Mouse (Mus musculus) limb, embryonic 13.5 days (tissue): ENCODE data around the gene Capn13. TPM values are rescaled to one million over a fixed set of nuclear protein-coding genes. Genes with fewer than 3 reads are reported as not detected.
A peak's percentile ranks its signal among the peaks of the same experiment; 100 is the strongest.
"Not testable (repeated sequence)": the region's sequence is repeated elsewhere in the genome, so short reads cannot be mapped to it uniquely, and the experiment has no call there.

Experiments
- ATAC-seq: fragments of 200-750 bp; cut with Nextera tagmentation; 2 replicates; pipeline ENCODE4 v1.8.0; 2017; ENCODE audit warnings: low read depth, moderate number of reproducible peaks, moderate TSS enrichment; ENCODE audit not compliant: low FRiP score
- H3K27ac ChIP-seq: fragments of 300-500 bp; sonication (generic); 2 replicates; pipeline ENCODE4 v1.5.1; 2015; ENCODE audit warnings: inconsistent platforms, mild to moderate bottlenecking, moderate library complexity
- H3K27me3 ChIP-seq: fragments of 300-500 bp; sonication (generic); 2 replicates; pipeline ENCODE4 v1.6.1; 2015; ENCODE audit warnings: mild to moderate bottlenecking, inconsistent platforms
- H3K36me3 ChIP-seq: fragments of 300-500 bp; sonication (generic); 2 replicates; pipeline ENCODE4 v1.6.1; 2015; ENCODE audit warnings: inconsistent platforms, mild to moderate bottlenecking, moderate library complexity
- H3K4me1 ChIP-seq: fragments of 300-500 bp; sonication (generic); 2 replicates; pipeline ENCODE4 v1.6.1; 2015; ENCODE audit warnings: inconsistent platforms
- H3K4me2 ChIP-seq: fragments of 300-500 bp; sonication (generic); replicated peaks from 2 replicates; pipeline ENCODE4 v1.6.1; 2015; ENCODE audit warnings: inconsistent platforms, mild to moderate bottlenecking, moderate library complexity
- H3K4me3 ChIP-seq: fragments of 300-500 bp; sonication (generic); 2 replicates; pipeline ENCODE4 v1.5.1; 2015; ENCODE audit warnings: moderate library complexity, mild to moderate bottlenecking, inconsistent platforms
- H3K9ac ChIP-seq: fragments of 300-500 bp; sonication (generic); 2 replicates; pipeline ENCODE4 v1.6.1; 2015; ENCODE audit warnings: mild to moderate bottlenecking, inconsistent platforms
- H3K9me3 ChIP-seq: fragments of 300-500 bp; sonication (generic); 2 replicates; pipeline ENCODE4 v1.6.1; 2016; ENCODE audit warnings: inconsistent platforms
- WGBS: fragments of 180-500 bp; shearing (Covaris S2); methylation state at CpG from one replicate; pipeline ENCODE4 v1.1.7; 2015; 5-methylcytosine and 5-hydroxymethylcytosine counted together
- polyA plus RNA-seq: library from polyadenylated mRNA; unstranded; fragments of >200 nt; fragmentation: Nextera tagmentation; extraction: Ambion mirVana; gene quantifications from 2 replicates; pipeline ENCODE4 v1.2.1, GENCODE M21; 2015

Capn13 gene
- polyA plus RNA-seq, 1 experiment from 2014 or later, result not detected

GRCm38 (mm10) chr17:73270871-73271796 is 129.5 kb downstream of the Capn13 start:
- Histone ChIP-seq H3K4me2 (no peak overlapping the region), H3K36me3 (no peaks in the 10 kb centered on the region), H3K27me3 (no peaks in the 10 kb centered on the region), H3K9ac (no peak overlapping the region), H3K4me1 (no peaks in the 10 kb centered on the region), H3K4me3 (no peak overlapping the region), H3K9me3 (no peaks in the 10 kb centered on the region), H3K27ac (no peak overlapping the region)
- ATAC-seq, result no peak
- 76% methylated on average over 15 of the region's 15 CpGs for WGBS

- WGBS, result 80% methylated on average over 8 of the region's 8 CpGs
- H3K36me3 ChIP-seq, result no peaks in the 10 kb centered on the region
- H3K27ac ChIP-seq, result no peak overlapping the region
- H3K4me3 ChIP-seq, result no peak overlapping the region
- H3K4me1 ChIP-seq, result peaks cover 9% of the 10 kb centered on the region
- H3K9me3 ChIP-seq, result no peaks in the 10 kb centered on the region
- no peaks in the 10 kb centered on the region for H3K27me3 ChIP-seq
- no peak for ATAC-seq
- no peak overlapping the region for H3K4me2 ChIP-seq
- H3K9ac ChIP-seq, result no peak overlapping the region
Measured at GRCm38 (mm10) chr17:73263077-73263501, 137.6 kb downstream of the Capn13 start.

- 85% methylated on average over 2 of the region's 2 CpGs for WGBS
- H3K4me2 ChIP-seq, result no peak overlapping the region
- no peaks in the 10 kb centered on the region for H3K27me3 ChIP-seq
- no peaks in the 10 kb centered on the region for H3K36me3 ChIP-seq
- H3K9ac ChIP-seq, result no peak overlapping the region
- H3K9me3 ChIP-seq, result no peaks in the 10 kb centered on the region
- no peak for ATAC-seq
- peaks cover 12% of the 10 kb centered on the region for H3K4me1 ChIP-seq
- H3K27ac ChIP-seq, result no peak overlapping the region
- no peak overlapping the region for H3K4me3 ChIP-seq
Measured at GRCm38 (mm10) chr17:73262558-73262957, 138.1 kb downstream of the Capn13 start.

- peaks cover 12% of the 10 kb centered on the region for H3K4me1 ChIP-seq
- H3K36me3 ChIP-seq, H3K4me3 ChIP-seq, H3K9me3 ChIP-seq, ATAC-seq, H3K4me2 ChIP-seq, H3K27me3 ChIP-seq, H3K9ac ChIP-seq, H3K27ac ChIP-seq: not testable (repeated sequence)
- WGBS, result 91% methylated on average over 5 of the region's 5 CpGs
Measured at GRCm38 (mm10) chr17:73259258-73259657, 141.4 kb downstream of the Capn13 start.

GRCm38 (mm10) chr17:73258620-73259019 is 142.0 kb downstream of the Capn13 start:
- Histone ChIP-seq H3K27ac (0 out of 2 replicates have a peak overlapping the region, but pooled peaks have one; percentile 4), H3K4me3 (no peak overlapping the region), H3K4me2 (peak overlapping the region; percentile 43), H3K36me3 (no peaks in the 10 kb centered on the region), H3K4me1 (peaks cover 12% of the 10 kb centered on the region), H3K27me3 (no peaks in the 10 kb centered on the region), H3K9ac (no peak overlapping the region), H3K9me3 (no peaks in the 10 kb centered on the region)
- 7% methylated on average over 12 of the region's 12 CpGs for WGBS
- ATAC-seq, result peak; percentile 85
